ENCODE assay signal across 16 mouse cellular contexts in the genomic region with DNA sequence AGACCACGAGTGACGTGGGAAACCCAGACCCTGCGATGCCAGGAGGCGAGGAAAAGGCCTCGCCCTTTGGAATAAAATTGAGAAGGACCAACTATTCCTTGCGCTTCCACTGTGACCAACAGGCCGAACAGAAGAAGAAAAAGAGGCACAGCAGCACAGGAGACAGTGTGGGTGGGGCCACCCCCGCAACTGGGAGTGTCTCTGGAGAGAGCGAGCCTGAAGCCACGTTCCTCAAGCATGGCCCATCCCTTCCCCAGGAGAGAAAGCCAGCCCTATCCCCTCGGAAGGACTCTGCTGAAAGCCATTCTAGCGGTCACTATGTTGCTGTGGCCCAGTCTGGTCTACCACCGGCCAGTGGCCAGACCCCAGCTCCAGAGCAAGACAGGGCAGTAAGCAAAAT. TPM values are rescaled to one million over a fixed set of nuclear protein-coding genes. Genes with fewer than 3 reads are reported as not detected.
DNase-seq lines count a peak whose midpoint lies in the region; ATAC-seq and TF ChIP-seq lines count a peak whose summit lies in the region.
"Had no signal": no experiment of that assay in that cellular context is flagged by ENCODE, and none has a peak within 500 bp of the region (broad histone marks: within the 10 kb centered on the region; RNA-seq: fewer than 3 reads in every experiment).

No protein-coding gene starts in this region.

- no peak for TF ChIP-seq CTCF in small intestine, adult 2 months (IDR thresholded peaks at IDR 0.05; ENCODE audit: extremely low read depth, insufficient read length, insufficient replicate concordance, low read depth, low read length)

- peak overlapping the region; percentile 84 for H3K9ac ChIP-seq in heart, embryonic 11.5 days (ENCODE audit: low read depth, low read length)
- H3K9ac ChIP-seq in limb, embryonic 13.5 days = no peak overlapping the region

- ATAC-seq in heart, embryonic 11.5 days (replicated peaks; ENCODE audit: insufficient number of reproducible peaks, low FRiP score, low TSS enrichment) = peak; percentile 44; the same call in 1 of the 2 replicates
- no peak for ATAC-seq in limb, embryonic 13.5 days (ENCODE audit: low FRiP score, low read depth)
- ATAC-seq: forebrain, embryonic 16.5 days had no signal

- H3K27me3 ChIP-seq in heart, embryonic 11.5 days (ENCODE audit: control insufficient read depth, insufficient read depth, low read length) = peaks cover 10% of the 10 kb centered on the region
- H3K27me3 ChIP-seq in limb, embryonic 13.5 days = peaks cover 49% of the 10 kb centered on the region
- peaks cover 51% of the 10 kb centered on the region for H3K27me3 ChIP-seq in limb, embryonic 10.5 days (ENCODE audit: low read depth, poor library complexity, severe bottlenecking)
- H3K27me3 ChIP-seq in embryonic facial prominence, embryonic 10.5 days (replicated peaks; ENCODE audit: low read depth, poor library complexity, severe bottlenecking) = peaks cover 54% of the 10 kb centered on the region
- no peaks in the 10 kb centered on the region for H3K27me3 ChIP-seq in small intestine, adult 2 months (ENCODE audit: control insufficient read depth, insufficient read depth, low read length)

- H3K4me2 ChIP-seq in heart, embryonic 11.5 days = peak overlapping the region; percentile 98
- H3K4me2 ChIP-seq in limb, embryonic 13.5 days (replicated peaks) = no peak overlapping the region

- TF ChIP-seq POLR2A in small intestine, adult 2 months (IDR thresholded peaks at IDR 0.05; ENCODE audit: low read depth, low read length) = no peak

- H3K4me1 ChIP-seq in heart, embryonic 11.5 days (ENCODE audit: control insufficient read depth, insufficient read depth, low read length) = peaks cover 44% of the 10 kb centered on the region
- peaks cover 29% of the 10 kb centered on the region for H3K4me1 ChIP-seq in limb, embryonic 13.5 days
- H3K4me1 ChIP-seq in limb, embryonic 10.5 days = peaks cover 25% of the 10 kb centered on the region
- H3K4me1 ChIP-seq in embryonic facial prominence, embryonic 10.5 days = peaks cover 23% of the 10 kb centered on the region
- H3K4me1 ChIP-seq in small intestine, adult 2 months (ENCODE audit: control insufficient read depth, insufficient read depth, insufficient read length, low read length) = no peaks in the 10 kb centered on the region; the same call in 1 of the 2 replicates

- no peaks in the 10 kb centered on the region for H3K9me3 ChIP-seq in heart, embryonic 11.5 days (replicated peaks; ENCODE audit: control insufficient read depth, low read length)
- H3K9me3 ChIP-seq in limb, embryonic 13.5 days = no peaks in the 10 kb centered on the region
- H3K9me3 ChIP-seq in limb, embryonic 10.5 days (replicated peaks) = no peaks in the 10 kb centered on the region
- no peaks in the 10 kb centered on the region for H3K9me3 ChIP-seq in embryonic facial prominence, embryonic 10.5 days

- intact Hi-C loops in left cerebral cortex, postnatal 36 days (cut with DNase I) = no loop called here

- H3K4me3 ChIP-seq in heart, embryonic 11.5 days (ENCODE audit: low read depth, low read length) = peak overlapping the region; percentile 50
- H3K4me3 ChIP-seq in limb, embryonic 13.5 days = peak overlapping the region; percentile 40; the same call in 1 of the 2 replicates
- no peak overlapping the region for H3K4me3 ChIP-seq in limb, embryonic 10.5 days
- H3K4me3 ChIP-seq in embryonic facial prominence, embryonic 10.5 days = 0 out of 2 replicates have a peak overlapping the region, but pooled peaks have one; percentile 54
- 0 out of 2 replicates have a peak overlapping the region, but pooled peaks have one; percentile 0 for H3K4me3 ChIP-seq in small intestine, adult 2 months (ENCODE audit: low read depth, low read length)
- H3K4me3 ChIP-seq: megakaryocyte, embryonic 14.5 days had no signal

- WGBS in heart, embryonic 11.5 days (ENCODE audit: insufficient replicate concordance) = 24% methylated on average over 13 of the region's 13 CpGs
- 72% methylated on average over 13 of the region's 13 CpGs for WGBS in limb, embryonic 13.5 days
- WGBS in limb, embryonic 10.5 days = 65% methylated on average over 13 of the region's 13 CpGs
- WGBS in embryonic facial prominence, embryonic 10.5 days = 72% methylated on average over 13 of the region's 13 CpGs
- 80% methylated on average over 13 of the region's 13 CpGs for WGBS in small intestine, adult 2 months

- H3K27ac ChIP-seq in heart, embryonic 11.5 days (ENCODE audit: low read depth, low read length) = peak overlapping the region; percentile 76
- H3K27ac ChIP-seq in limb, embryonic 13.5 days = no peak overlapping the region
- H3K27ac ChIP-seq in limb, embryonic 10.5 days = no peak overlapping the region
- H3K27ac ChIP-seq in embryonic facial prominence, embryonic 10.5 days (replicated peaks) = no peak overlapping the region
- H3K27ac ChIP-seq in small intestine, adult 2 months (ENCODE audit: insufficient read depth, low read depth, low read length) = no peak overlapping the region

- H3K36me3 ChIP-seq in heart, embryonic 11.5 days (ENCODE audit: control insufficient read depth, insufficient read depth, low read length) = no peaks in the 10 kb centered on the region
- peaks cover 24% of the 10 kb centered on the region for H3K36me3 ChIP-seq in limb, embryonic 13.5 days
- H3K36me3 ChIP-seq in limb, embryonic 10.5 days = peaks cover 45% of the 10 kb centered on the region
- H3K36me3 ChIP-seq in embryonic facial prominence, embryonic 10.5 days (replicated peaks) = peaks cover 56% of the 10 kb centered on the region
- H3K36me3 ChIP-seq in small intestine, adult 2 months (ENCODE audit: control insufficient read depth, insufficient read depth, low read length) = peaks cover 32% of the 10 kb centered on the region

- DNase-seq in heart, adult 9 months (ENCODE audit: low spot score in 2 of 2) = no peak
- DNase-seq in limb, embryonic 10.5 days (ENCODE audit: low spot score) = no peak
- no peak for DNase-seq in embryonic facial prominence, embryonic 10.5 days (ENCODE audit: low spot score)
- DNase-seq in ovary, postnatal 10 days (ENCODE audit: low spot score) = no peak
- no peak for DNase-seq in left cerebral cortex, postnatal 36 days (ENCODE audit: low spot score in 2 of 2)
- DNase-seq: cerebellum, postnatal 10 days; gastrocnemius, postnatal 14 days; kidney, postnatal 25 days; left cerebral cortex, postnatal 4 days; lung, adult 18-20 months; spleen, adult 18-20 months had no signal

RNA-seq across cellular contexts. Expression of a gene that starts 46.9 kb away (rescaled TPM):
- polyA plus RNA-seq in heart, embryonic 11.5 days (2014; fragmentation: Nextera tagmentation; extraction: Ambion mirVana) = 17.9 and 20.1 TPM in 2 replicates
- polyA plus RNA-seq in limb, embryonic 13.5 days (2015; fragmentation: Nextera tagmentation; extraction: Ambion mirVana) = 19.8 and 20.4 TPM in 2 replicates
- polyA plus RNA-seq in limb, embryonic 10.5 days (2016; fragmentation: Nextera tagmentation; extraction: Ambion mirVana) = 18.8 and 23.5 TPM in 2 replicates
- polyA plus RNA-seq in embryonic facial prominence, embryonic 10.5 days (2016; fragmentation: Nextera tagmentation; extraction: Ambion mirVana) = 23.2 and 26.2 TPM in 2 replicates
- polyA plus RNA-seq in small intestine, adult 2 months (2012; rRNA removed) = 1.2 and 2.2 TPM in 2 replicates
- total RNA-seq in left cerebral cortex, postnatal 36 days (2021) = 10 to 100 TPM; 22.8 to 25.0 TPM
